Mouse (Mus musculus) MEL-GATA-1-ER (cell line): ENCODE measurements around the gene Gm13277.
"Not testable (repeated sequence)": the region's sequence is repeated elsewhere in the genome, so short reads cannot be mapped to it uniquely, and the experiment has no call there.

Experiments used
- DNase-seq: peaks from one replicate; pipeline ENCODE4 v3.0.0-alpha.2; 2012; ENCODE audit warnings: low read depth; ENCODE audit errors: extremely low read depth

Gm13277 gene

GRCm38 (mm10) chr4:88788402-88788801 is at the start of gene Gm13277:
TSS of gene Gm13277 (plus strand) at chr4:88788632.
- DNase-seq = not testable (repeated sequence)

- DNase-seq = no peak
Measured at GRCm38 (mm10) chr4:88739036-88739435, 49.4 kb upstream of the Gm13277 start.

GRCm38 (mm10) chr4:88741426-88741825 is 47.0 kb upstream of the Gm13277 start:
- DNase-seq = no peak

- DNase-seq = no peak
Measured at GRCm38 (mm10) chr4:88742771-88743371, 45.6 kb upstream of the Gm13277 start.

- DNase-seq = no peak
Measured at GRCm38 (mm10) chr4:88744207-88744606, 44.2 kb upstream of the Gm13277 start.

GRCm38 (mm10) chr4:88749926-88750325 is 38.5 kb upstream of the Gm13277 start:
- DNase-seq = no peak

- not testable (repeated sequence) for DNase-seq
Measured at GRCm38 (mm10) chr4:88754818-88755340, 33.6 kb upstream of the Gm13277 start, which contains the start of gene Gm13271. TSS of gene Gm13271 (plus strand) at chr4:88754868.

GRCm38 (mm10) chr4:88756581-88757513 is 31.6 kb upstream of the Gm13277 start:
- DNase-seq = peak; percentile 43

- not testable (repeated sequence) for DNase-seq
Measured at GRCm38 (mm10) chr4:88757628-88758031, 30.8 kb upstream of the Gm13277 start.

GRCm38 (mm10) chr4:88758751-88759150 is 29.7 kb upstream of the Gm13277 start:
- not testable (repeated sequence) for DNase-seq

- DNase-seq = peak; percentile 81
Measured at GRCm38 (mm10) chr4:88759610-88760268, 28.7 kb upstream of the Gm13277 start, which contains the start of gene Gm13283. TSS of gene Gm13283 (plus strand) at chr4:88760119.

- DNase-seq = not testable (repeated sequence)
Measured at GRCm38 (mm10) chr4:88760431-88760830, 28.0 kb upstream of the Gm13277 start.

- DNase-seq = not testable (repeated sequence)
Measured at GRCm38 (mm10) chr4:88761776-88762175, 26.7 kb upstream of the Gm13277 start.

- DNase-seq = not testable (repeated sequence)
Measured at GRCm38 (mm10) chr4:88762341-88762740, 26.1 kb upstream of the Gm13277 start.

GRCm38 (mm10) chr4:88763384-88764018 is 24.9 kb upstream of the Gm13277 start:
- DNase-seq = not testable (repeated sequence)

GRCm38 (mm10) chr4:88773534-88773933 is 14.9 kb upstream of the Gm13277 start, which contains the start of gene Gm13290:
TSS of gene Gm13290 (plus strand) at chr4:88773834.
- DNase-seq = not testable (repeated sequence)

- DNase-seq = not testable (repeated sequence)
Measured at GRCm38 (mm10) chr4:88776622-88777021, 11.8 kb upstream of the Gm13277 start, which contains the start of gene Gm13289. TSS of gene Gm13289 (plus strand) at chr4:88776922.

- DNase-seq = not testable (repeated sequence)
Measured at GRCm38 (mm10) chr4:88779550-88779949, 8.9 kb upstream of the Gm13277 start, which contains the start of gene Gm13272. TSS of gene Gm13272 (plus strand) at chr4:88779850.

GRCm38 (mm10) chr4:88780320-88780719 is 8.1 kb upstream of the Gm13277 start:
- DNase-seq = not testable (repeated sequence)

GRCm38 (mm10) chr4:88781831-88782230 is 6.6 kb upstream of the Gm13277 start, which contains the start of gene Ifnz:
TSS of gene Ifnz (plus strand) at chr4:88782131.
- DNase-seq = not testable (repeated sequence)
